Mouse (Mus musculus) brain, embryonic 14.5 days (tissue): ENCODE results near the gene Zbtb21.

ENCODE experiments used
- CTCF ChIP-seq: fragments of 200-500 bp; IDR thresholded peaks from 2 replicates; pipeline ENCODE4 v1.5.1; 2012; ENCODE audit warnings: inconsistent platforms, mild to moderate bottlenecking, moderate library complexity, borderline replicate concordance; ENCODE audit not compliant: insufficient read depth, insufficient read length; ENCODE audit errors: extremely low read depth
- POLR2A ChIP-seq: fragments of 200-500 bp; IDR thresholded peaks from 2 replicates; pipeline ENCODE4 v1.6.1; 2012; ENCODE audit warnings: mild to moderate bottlenecking, inconsistent platforms, borderline replicate concordance; ENCODE audit not compliant: poor library complexity, insufficient read depth, insufficient read length, severe bottlenecking; ENCODE audit errors: extremely low read depth

GRCm38 (mm10) chr16:97940471-97940973 lies 21.9 kb downstream of the Zbtb21 start:
- TF ChIP-seq POLR2A = no peak
- TF ChIP-seq CTCF = no peak
